Mouse (Mus musculus): ENCODE data around the gene Pnpla1.

DNA sequence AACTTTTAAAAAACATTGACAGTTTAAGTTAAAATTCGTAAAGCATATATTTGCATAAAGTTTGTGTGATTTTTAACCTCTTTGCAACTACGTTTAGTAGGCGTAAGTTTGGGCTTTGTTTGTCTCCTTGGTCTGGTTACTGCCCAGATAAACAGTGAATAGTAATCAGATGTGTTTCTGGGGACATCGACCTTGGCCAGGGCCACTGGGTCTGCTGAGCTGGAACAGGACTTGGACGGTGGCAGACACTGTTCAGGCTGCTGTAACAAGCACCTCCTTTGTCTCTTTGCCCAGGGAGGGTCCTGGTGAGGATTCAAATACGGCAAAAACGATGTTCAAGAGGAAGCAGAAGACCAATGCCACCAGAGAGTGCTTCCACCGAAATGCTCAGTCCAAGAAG is 27.0 kb downstream of the Pnpla1 start:
- TF ChIP-seq CTCF (IDR thresholded peaks at IDR 0.05; ENCODE audit: low read depth, low read length) (no peak), POLR2A (IDR thresholded peaks at IDR 0.05; ENCODE audit: borderline replicate concordance, low read depth, low read length) (no peak)
